Mouse (Mus musculus): ENCODE results near the gene Ptma. TPM values are rescaled to one million over a fixed set of nuclear protein-coding genes. Genes with fewer than 3 reads are reported as not detected.

Gene Ptma
- polyA plus RNA-seq, 1 experiment from 2014 or later: 1,639 TPM

DNA sequence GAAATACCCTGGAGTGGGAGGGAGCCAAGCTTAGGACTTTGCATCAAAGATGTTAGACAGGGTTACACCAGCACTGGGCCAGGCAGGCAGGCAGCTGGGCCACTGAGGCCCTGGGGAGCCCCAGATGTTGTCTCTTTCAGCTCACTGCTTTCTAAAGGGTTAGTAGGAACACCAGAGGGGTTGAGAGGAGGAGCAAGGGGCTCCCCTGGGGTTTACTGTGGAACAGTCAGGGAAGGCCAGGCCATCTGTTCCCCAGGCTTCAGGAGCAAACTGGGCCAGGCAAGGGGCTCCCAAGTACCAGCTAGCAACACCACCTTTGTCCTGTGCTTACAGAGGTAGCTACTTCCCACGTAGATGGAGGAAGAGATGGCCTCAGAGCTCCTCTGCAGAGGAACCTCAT lies 27.9 kb upstream of the Ptma start:
- Histone ChIP-seq H3K9me3 (replicated peaks) (no peaks in the 10 kb centered on the region), H3K4me3 (no peak overlapping the region), H3K27me3 (replicated peaks) (peaks cover 5% of the 10 kb centered on the region), H3K36me3 (no peaks in the 10 kb centered on the region), H3K27ac (peak overlapping the region; percentile 73), H3K4me2 (no peak overlapping the region), H3K9ac (peak overlapping the region; percentile 33; the same call in 1 of the 2 replicates), H3K4me1 (peaks cover 49% of the 10 kb centered on the region)
- WGBS (ENCODE audit: insufficient replicate concordance): 61% methylated on average over 1 of the region's 1 CpGs
- no peak for ATAC-seq

DNA sequence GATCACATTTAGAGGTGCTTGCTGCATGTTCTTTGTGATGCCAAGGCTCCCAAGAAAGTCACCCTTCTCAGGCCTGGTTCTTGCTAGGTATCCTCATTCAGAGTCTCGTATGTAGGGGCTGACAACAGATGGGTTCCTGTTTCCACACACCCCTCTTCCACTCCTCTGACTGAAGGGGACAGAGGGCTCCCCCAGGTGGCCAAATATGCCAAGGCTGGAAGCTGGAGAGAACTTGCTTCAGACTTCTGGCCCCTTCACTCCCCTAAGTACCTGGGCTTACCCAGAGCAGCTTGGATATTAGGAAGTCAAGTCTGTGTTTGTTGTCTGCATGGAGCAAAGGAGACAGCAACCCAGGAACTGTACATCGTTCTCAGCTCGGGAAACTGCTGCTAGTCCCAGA lies 26.6 kb upstream of the Ptma start:
- 24% methylated on average over 3 of the region's 3 CpGs for WGBS (ENCODE audit: insufficient replicate concordance)

DNA sequence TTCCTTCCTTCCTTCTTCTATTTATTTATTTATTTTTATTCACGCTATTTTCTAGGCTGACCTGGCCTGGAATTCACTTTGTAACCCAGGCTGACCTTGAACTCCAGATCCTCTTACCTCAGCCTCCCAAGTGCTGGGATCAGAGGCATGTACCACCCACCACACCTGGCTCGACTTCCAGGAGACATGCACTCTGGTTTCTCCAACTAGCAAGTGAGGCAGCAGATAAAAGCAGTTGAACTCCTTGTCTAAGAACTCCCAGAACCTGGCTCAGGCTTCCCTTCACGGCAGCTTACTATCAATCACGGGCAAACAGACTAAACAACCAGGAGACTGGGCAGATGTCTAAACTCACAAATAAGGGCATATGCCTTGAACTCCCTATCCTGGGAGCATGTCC lies 25.8 kb upstream of the Ptma start:
- H3K9me3 ChIP-seq (replicated peaks): no peaks in the 10 kb centered on the region
- H3K4me3 ChIP-seq: no peak overlapping the region
- no peaks in the 10 kb centered on the region for H3K36me3 ChIP-seq
- H3K4me2 ChIP-seq: no peak overlapping the region
- peaks cover 8% of the 10 kb centered on the region for H3K27me3 ChIP-seq (replicated peaks)
- no peak overlapping the region for H3K9ac ChIP-seq
- ATAC-seq: no peak
- H3K27ac ChIP-seq: no peak overlapping the region
- peaks cover 70% of the 10 kb centered on the region for H3K4me1 ChIP-seq
- 56% methylated on average over 4 of the region's 4 CpGs for WGBS (ENCODE audit: insufficient replicate concordance)

More for the DNA sequence above, 26.6 kb upstream of the Ptma start:
- Histone ChIP-seq H3K36me3 (no peaks in the 10 kb centered on the region), H3K27ac (no peak overlapping the region), H3K4me2 (no peak overlapping the region), H3K9me3 (replicated peaks) (no peaks in the 10 kb centered on the region), H3K27me3 (replicated peaks) (peaks cover 8% of the 10 kb centered on the region), H3K4me1 (peaks cover 62% of the 10 kb centered on the region), H3K4me3 (no peak overlapping the region), H3K9ac (no peak overlapping the region)
- ATAC-seq: no peak

DNA sequence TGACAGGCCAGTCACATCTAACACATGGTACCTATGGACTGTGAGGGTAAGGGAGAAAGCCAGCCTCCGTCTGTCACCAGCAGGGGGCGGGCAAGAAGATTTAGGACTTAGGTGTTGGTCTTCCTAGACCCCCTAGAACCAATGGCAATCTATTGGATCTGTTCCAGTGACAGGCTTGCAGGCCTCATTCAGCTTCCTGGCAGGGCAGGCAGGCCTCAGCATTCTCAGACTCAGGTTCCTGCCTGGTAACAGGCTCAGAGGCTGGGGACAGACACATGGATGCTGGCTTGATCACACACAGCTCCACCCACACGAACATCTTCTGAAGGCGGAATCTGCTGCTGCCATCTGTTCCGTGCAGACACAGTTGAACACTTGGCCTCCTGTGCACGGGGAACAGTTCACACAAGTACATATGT lies 25.4 kb upstream of the Ptma start:
- H3K9ac ChIP-seq: no peak overlapping the region
- 0 out of 2 replicates have a peak, but pooled peaks have one; percentile 11 for ATAC-seq
- no peaks in the 10 kb centered on the region for H3K9me3 ChIP-seq (replicated peaks)
- H3K27ac ChIP-seq: no peak overlapping the region; the same call in 1 of the 2 replicates
- WGBS (ENCODE audit: insufficient replicate concordance): 23% methylated on average over 6 of the region's 6 CpGs
- H3K27me3 ChIP-seq (replicated peaks): peaks cover 8% of the 10 kb centered on the region
- H3K4me3 ChIP-seq: no peak overlapping the region
- no peaks in the 10 kb centered on the region for H3K36me3 ChIP-seq
- peaks cover 74% of the 10 kb centered on the region for H3K4me1 ChIP-seq
- peak overlapping the region; percentile 12 for H3K4me2 ChIP-seq

DNA sequence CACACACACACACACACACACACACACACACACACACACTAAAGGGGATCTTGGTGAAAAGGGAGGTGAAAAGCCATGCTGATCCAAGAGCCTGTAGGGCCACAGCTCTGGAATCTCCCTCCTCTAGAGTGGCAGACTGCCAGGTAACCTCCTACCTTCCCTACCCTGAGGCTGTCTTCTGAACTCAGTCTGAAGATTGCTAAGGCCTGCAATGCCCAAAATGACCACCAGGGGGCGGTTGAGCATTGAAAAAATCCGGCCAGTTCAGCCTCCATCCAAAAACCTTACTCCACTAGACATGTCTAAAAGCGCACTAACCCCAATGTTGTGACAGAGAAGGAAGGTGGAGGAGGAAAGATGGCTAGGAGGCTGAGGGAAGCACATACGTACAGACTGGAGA lies 25.0 kb upstream of the Ptma start:
- peak; percentile 5; the same call in 1 of the 2 replicates for ATAC-seq
- no peak overlapping the region; the same call in 1 of the 2 replicates for H3K27ac ChIP-seq

DNA sequence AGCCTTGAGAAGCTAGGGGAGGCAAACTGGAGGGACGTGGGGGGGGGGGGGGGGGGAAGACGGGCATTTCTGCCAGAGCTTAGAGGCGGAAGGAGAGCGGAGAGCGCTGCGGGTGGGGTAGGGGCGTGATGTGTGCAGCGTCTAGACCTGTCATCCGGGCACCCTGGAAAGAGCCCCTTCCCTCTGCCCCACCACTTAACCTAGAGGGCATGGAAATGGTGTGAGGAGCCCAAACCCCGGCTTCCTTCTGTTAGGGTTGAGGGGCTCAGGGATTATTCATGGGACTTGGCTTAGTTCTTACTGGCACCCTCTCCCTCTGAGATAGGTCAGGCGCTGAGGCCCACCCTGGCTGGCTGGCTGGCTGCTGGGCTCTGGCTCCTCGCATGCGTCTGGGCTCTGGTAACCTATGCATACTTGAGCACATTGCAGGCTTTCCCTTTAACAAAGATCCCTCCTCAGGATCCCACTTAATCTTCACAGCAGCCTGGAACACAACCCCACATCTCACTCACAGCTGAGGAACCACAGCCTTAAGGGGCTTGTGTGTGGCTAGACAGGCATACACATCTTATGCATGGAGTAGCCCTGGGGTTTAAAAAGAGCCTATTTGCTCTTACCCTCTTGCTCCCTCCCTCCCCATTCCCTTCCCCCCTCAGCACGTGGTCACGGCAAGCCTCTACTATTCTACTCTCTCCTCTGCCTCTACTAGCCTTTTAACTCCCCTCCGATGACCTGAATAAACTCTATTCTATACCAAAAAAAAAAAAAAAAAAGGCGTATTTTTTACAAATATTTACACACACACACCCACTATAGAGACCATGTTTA lies 24.1 kb upstream of the Ptma start:
- H3K4me2 ChIP-seq: no peak overlapping the region
- WGBS (ENCODE audit: insufficient replicate concordance): 46% methylated on average over 11 of the region's 17 CpGs
- peak overlapping the region; percentile 9; the same call in 1 of the 2 replicates for H3K27ac ChIP-seq
- H3K27me3 ChIP-seq (replicated peaks): peaks cover 8% of the 10 kb centered on the region
- H3K36me3 ChIP-seq: no peaks in the 10 kb centered on the region
- H3K4me1 ChIP-seq: peaks cover 77% of the 10 kb centered on the region
- H3K4me3 ChIP-seq: no peak overlapping the region
- ATAC-seq: no peak
- H3K9me3 ChIP-seq (replicated peaks): no peaks in the 10 kb centered on the region
- H3K9ac ChIP-seq: no peak overlapping the region

More for the DNA sequence above, 25.0 kb upstream of the Ptma start:
- H3K9me3 ChIP-seq (replicated peaks): no peaks in the 10 kb centered on the region
- peaks cover 78% of the 10 kb centered on the region for H3K4me1 ChIP-seq
- no peaks in the 10 kb centered on the region for H3K36me3 ChIP-seq
- under 1% methylated on average over 4 of the region's 4 CpGs for WGBS (ENCODE audit: insufficient replicate concordance)
- H3K4me3 ChIP-seq: no peak overlapping the region
- H3K9ac ChIP-seq: no peak overlapping the region
- H3K4me2 ChIP-seq: peak overlapping the region; percentile 12
- peaks cover 8% of the 10 kb centered on the region for H3K27me3 ChIP-seq (replicated peaks)

DNA sequence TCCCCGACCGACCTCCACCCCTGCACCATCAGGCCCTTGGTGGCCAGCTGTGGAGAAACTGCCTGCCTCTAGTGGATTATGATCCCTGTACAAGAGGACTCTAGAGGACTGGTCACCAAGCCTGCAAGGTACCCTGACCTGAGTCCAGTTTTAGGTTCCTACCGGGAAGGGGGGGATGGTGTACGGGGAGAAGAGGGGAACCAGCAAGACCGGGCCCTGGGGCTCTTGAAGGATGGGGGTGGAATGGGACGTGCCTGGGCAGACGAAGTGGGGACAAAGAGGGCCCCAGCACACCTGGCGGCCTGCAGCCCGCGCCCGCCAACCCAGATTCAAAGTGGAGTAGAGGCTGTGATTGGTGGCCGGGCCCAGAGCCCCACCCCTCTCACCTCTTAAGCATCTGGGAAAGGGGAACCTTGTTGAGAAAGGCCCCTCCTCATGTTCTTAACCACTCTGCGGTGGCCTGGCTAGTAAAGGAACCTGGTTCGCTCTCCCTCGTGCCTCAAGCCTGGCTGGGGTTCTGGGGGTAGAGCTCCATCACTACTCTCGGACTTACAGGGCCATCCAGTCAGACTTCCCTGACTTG lies 23.3 kb upstream of the Ptma start:
- Histone ChIP-seq H3K9ac (peak overlapping the region; percentile 75), H3K36me3 (no peaks in the 10 kb centered on the region), H3K4me3 (peak overlapping the region; percentile 64), H3K4me2 (peak overlapping the region; percentile 93), H3K27ac (peak overlapping the region; percentile 80), H3K9me3 (replicated peaks) (no peaks in the 10 kb centered on the region), H3K27me3 (replicated peaks) (peaks cover 8% of the 10 kb centered on the region), H3K4me1 (peaks cover 68% of the 10 kb centered on the region)
- ATAC-seq: no peak
- 34% methylated on average over 16 of the region's 16 CpGs for WGBS (ENCODE audit: insufficient replicate concordance)

DNA sequence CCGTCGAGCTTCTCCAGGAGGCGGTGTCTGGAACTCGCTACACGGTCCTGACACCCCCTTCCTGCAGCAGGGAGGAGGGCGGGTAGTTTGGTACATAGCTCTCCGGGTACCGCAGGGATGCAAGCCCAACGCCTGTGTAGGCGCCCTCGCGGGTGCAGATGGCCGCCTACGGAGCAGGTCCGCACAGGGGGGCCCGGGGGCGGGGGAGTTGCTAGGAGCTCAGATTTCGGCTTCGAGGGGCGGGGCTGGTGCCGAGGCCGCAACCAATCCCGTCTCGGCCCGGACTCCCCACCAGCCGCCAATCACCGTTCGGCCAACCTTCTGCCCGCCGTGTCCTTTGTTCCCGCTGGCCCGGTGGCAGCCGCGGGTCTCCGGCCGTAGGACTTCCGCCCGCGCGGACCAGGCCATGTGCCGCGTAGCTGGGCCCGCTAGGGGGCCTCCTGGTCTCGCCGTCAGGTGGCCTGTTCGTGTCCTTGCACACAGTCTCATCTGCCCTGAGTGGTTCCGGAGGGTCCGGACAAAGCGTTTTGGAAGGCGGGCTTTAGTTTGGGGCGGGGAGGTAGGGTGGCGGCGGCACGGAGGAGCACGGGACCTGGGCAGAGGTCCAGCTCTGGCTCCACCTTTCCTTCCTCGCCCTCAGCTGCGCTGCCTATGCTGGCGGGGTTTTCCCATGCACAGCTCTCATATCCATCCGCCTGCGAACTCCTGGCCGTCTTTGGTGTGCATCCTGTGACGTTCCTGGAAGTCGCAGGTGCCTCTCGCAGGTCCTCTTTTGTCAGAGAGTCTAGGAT lies 22.4 kb upstream of the Ptma start:
- Histone ChIP-seq H3K36me3 (no peaks in the 10 kb centered on the region), H3K9ac (peak overlapping the region; percentile 75), H3K4me2 (peak overlapping the region; percentile 93), H3K4me1 (peaks cover 65% of the 10 kb centered on the region), H3K27ac (peak overlapping the region; percentile 80), H3K4me3 (peak overlapping the region; percentile 64), H3K27me3 (replicated peaks) (peaks cover 8% of the 10 kb centered on the region), H3K9me3 (replicated peaks) (no peaks in the 10 kb centered on the region)
- peak; percentile 77 for ATAC-seq
- 1% methylated on average over 64 of the region's 64 CpGs for WGBS (ENCODE audit: insufficient replicate concordance)

DNA sequence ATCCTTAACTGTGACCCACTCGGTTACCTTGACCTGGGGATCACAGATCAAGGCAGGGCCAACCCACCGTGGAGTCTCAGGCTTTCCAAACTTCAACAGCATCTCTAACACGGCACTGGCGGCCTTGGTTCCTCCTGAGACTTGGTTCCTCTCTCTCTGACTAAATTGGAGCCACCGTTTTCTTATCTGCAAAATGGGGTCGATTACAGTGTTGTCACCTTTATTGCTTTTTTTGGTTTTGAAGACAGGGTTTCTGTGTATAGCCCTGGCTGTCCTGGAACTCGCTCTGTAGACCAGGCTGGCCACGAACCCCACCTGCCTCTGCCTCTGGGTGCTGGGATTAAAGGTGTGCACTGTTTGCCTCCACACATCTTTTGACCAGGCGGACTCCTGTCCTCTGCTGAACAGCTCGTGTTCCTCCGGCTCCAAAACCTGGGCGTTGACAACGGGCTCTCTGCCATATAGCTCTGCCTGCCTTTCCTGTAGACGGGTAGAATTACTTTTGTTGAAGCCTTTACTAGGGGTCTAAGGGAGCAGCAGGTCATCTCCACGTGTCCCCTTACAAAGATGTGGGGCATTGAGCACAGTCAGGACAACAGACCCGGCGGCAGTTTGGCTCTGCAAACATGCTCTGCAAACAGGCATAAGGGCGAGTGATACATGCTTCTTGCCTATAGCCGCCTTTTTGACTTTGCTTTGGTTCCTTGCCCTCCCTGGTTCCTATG lies 21.7 kb upstream of the Ptma start:
- no peak for ATAC-seq
- Histone ChIP-seq H3K36me3 (no peaks in the 10 kb centered on the region), H3K27ac (peak overlapping the region; percentile 80), H3K4me2 (peak overlapping the region; percentile 93), H3K27me3 (replicated peaks) (peaks cover 8% of the 10 kb centered on the region), H3K9ac (peak overlapping the region; percentile 75), H3K4me3 (peak overlapping the region; percentile 64), H3K4me1 (peaks cover 71% of the 10 kb centered on the region), H3K9me3 (replicated peaks) (no peaks in the 10 kb centered on the region)
- WGBS (ENCODE audit: insufficient replicate concordance): 25% methylated on average over 19 of the region's 19 CpGs

DNA sequence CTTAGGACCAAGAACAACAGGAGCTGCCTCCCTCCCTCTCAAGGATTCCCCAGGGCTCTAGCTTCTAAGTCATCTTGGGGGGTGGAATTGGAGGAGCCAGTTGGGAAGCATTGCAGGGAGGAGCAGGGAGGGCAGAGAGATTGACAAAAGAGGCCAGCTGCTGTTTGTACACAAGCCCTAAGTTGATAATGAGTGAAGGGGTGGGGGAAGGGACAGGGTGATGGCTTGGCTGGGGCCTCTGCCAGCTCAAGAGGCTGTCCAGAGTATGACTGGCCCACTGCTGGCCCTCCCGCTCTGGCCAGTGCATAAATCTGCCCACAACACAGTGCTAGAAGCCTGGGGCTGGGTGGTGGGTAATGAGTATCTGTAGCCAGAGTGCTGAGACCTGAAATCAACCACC lies 21.1 kb upstream of the Ptma start:
- 53% methylated on average over 1 of the region's 1 CpGs for WGBS (ENCODE audit: insufficient replicate concordance)
- H3K4me3 ChIP-seq: no peak overlapping the region
- peak overlapping the region; percentile 93 for H3K4me2 ChIP-seq
- H3K27me3 ChIP-seq (replicated peaks): peaks cover 8% of the 10 kb centered on the region
- no peaks in the 10 kb centered on the region for H3K9me3 ChIP-seq (replicated peaks)
- H3K36me3 ChIP-seq: no peaks in the 10 kb centered on the region
- H3K9ac ChIP-seq: peak overlapping the region; percentile 75
- ATAC-seq: no peak
- H3K27ac ChIP-seq: peak overlapping the region; percentile 80
- H3K4me1 ChIP-seq: peaks cover 71% of the 10 kb centered on the region

DNA sequence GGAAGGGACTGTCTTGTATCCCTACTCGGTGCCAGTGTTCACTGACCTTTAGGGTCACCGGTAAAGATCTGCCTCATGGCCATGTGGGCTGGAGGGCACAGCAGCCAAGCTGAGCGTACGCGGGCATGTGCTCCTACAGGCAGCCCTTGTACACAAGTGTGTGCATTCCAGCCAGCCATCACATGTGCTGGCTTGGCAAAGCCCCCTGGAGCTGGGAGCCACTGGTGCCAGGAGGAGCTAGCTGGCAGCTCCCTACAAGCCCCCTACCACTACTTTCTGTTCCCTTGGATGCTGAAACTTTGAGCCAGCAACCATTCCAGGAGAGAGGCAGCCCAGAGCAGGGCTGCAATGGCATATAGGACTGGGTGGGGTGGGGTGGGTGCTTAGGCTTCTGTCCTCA lies 20.1 kb upstream of the Ptma start:
- WGBS (ENCODE audit: insufficient replicate concordance): 91% methylated on average over 5 of the region's 5 CpGs
- H3K9ac ChIP-seq: no peak overlapping the region
- no peaks in the 10 kb centered on the region for H3K36me3 ChIP-seq
- no peak overlapping the region for H3K4me3 ChIP-seq
- no peak for ATAC-seq
- peaks cover 71% of the 10 kb centered on the region for H3K4me1 ChIP-seq
- no peak overlapping the region for H3K4me2 ChIP-seq
- 0 out of 2 replicates have a peak overlapping the region, but pooled peaks have one; percentile 41 for H3K27ac ChIP-seq
- H3K27me3 ChIP-seq (replicated peaks): peaks cover 8% of the 10 kb centered on the region
- no peaks in the 10 kb centered on the region for H3K9me3 ChIP-seq (replicated peaks)

Measured in liver, embryonic 12.5 days (tissue).